Mouse (Mus musculus): ENCODE results near the gene Ddah1. TPM values are rescaled to one million over a fixed set of nuclear protein-coding genes. Genes with fewer than 3 reads are reported as not detected.

The Ddah1 gene
- 0.14 TPM for polyA plus RNA-seq (2017; shearing (Covaris generic))

GRCm38 (mm10) chr3:145758561-145759378, at the start of gene Ddah1:
Gene Ddah1, plus strand, starts transcription at chr3:145758675.

GRCm38 (mm10) chr3:145922019-145922854, 163.8 kb downstream of the Ddah1 start, which contains the start of gene Bcl10:
Gene Bcl10, plus strand, starts transcription at chr3:145922804.

GRCm38 (mm10) chr3:145937505-145938404, 179.3 kb downstream of the Ddah1 start, which contains the start of gene 2410004B18Rik:
Gene 2410004B18Rik, plus strand, starts transcription at chr3:145938014.

Other genes with a start within 250 kb of the Ddah1 start
- gene Znhit6, start 182.5 kb upstream of the Ddah1 start, polyA plus RNA-seq (2017; shearing (Covaris generic)): 34.7 TPM
- not detected for gene Ccn1, start 108.7 kb upstream of the Ddah1 start, polyA plus RNA-seq (2017; shearing (Covaris generic))
- gene Bcl10, start 164.1 kb downstream of the Ddah1 start, polyA plus RNA-seq (2017; shearing (Covaris generic)): 88.0 TPM
- gene 2410004B18Rik, start 179.3 kb downstream of the Ddah1 start, polyA plus RNA-seq (2017; shearing (Covaris generic)): 62.8 TPM
- gene Syde2, start 229.2 kb downstream of the Ddah1 start, polyA plus RNA-seq (2017; shearing (Covaris generic)): 0.32 TPM

Measured in CD4-positive, CD25-positive, alpha-beta regulatory T cell (primary cell).